Mouse (Mus musculus) heart, embryonic 10.5 days (tissue): ENCODE results near the gene Serbp1. TPM values are rescaled to one million over a fixed set of nuclear protein-coding genes. Genes with fewer than 3 reads are reported as not detected.

Source experiments
- DNase-seq: peaks from one replicate; pipeline ENCODE4 v3.0.0-alpha.2; 2017; ENCODE audit warnings: low spot score
- H3K27ac ChIP-seq: fragments of 300-500 bp; sonication (generic); 2 replicates; pipeline ENCODE4 v1.5.1; 2016; ENCODE audit warnings: mild to moderate bottlenecking
- H3K27me3 ChIP-seq: fragments of 300-500 bp; sonication (generic); 2 replicates; pipeline ENCODE4 v1.6.1; 2016; ENCODE audit warnings: mild to moderate bottlenecking; ENCODE audit not compliant: poor library complexity, insufficient read depth, severe bottlenecking
- H3K36me3 ChIP-seq: fragments of 300-500 bp; sonication (generic); 2 replicates; pipeline ENCODE4 v1.6.1; 2016; ENCODE audit warnings: mild to moderate bottlenecking, moderate library complexity
- H3K4me1 ChIP-seq: fragments of 300-500 bp; sonication (generic); 2 replicates; pipeline ENCODE4 v1.6.1; 2016; ENCODE audit warnings: mild to moderate bottlenecking
- H3K4me3 ChIP-seq: fragments of 300-500 bp; sonication (generic); 2 replicates; pipeline ENCODE4 v1.5.1; 2016; ENCODE audit warnings: mild to moderate bottlenecking, moderate library complexity
- H3K9me3 ChIP-seq: fragments of 300-500 bp; sonication (generic); 2 replicates; pipeline ENCODE4 v1.6.1; 2016; ENCODE audit warnings: mild to moderate bottlenecking, moderate library complexity
- WGBS: fragments of 180-500 bp; shearing (Covaris S2); methylation state at CpG from one replicate; pipeline ENCODE4 v1.1.7; 2016; 5-methylcytosine and 5-hydroxymethylcytosine counted together
- polyA plus RNA-seq: library from polyadenylated mRNA; unstranded; fragments of >200 nt; fragmentation: Nextera tagmentation; extraction: Ambion mirVana; gene quantifications from 2 replicates; pipeline ENCODE4 v1.2.1, GENCODE M21; 2016

Gene Serbp1
- polyA plus RNA-seq, 1 experiment from 2014 or later: 514 TPM

GRCm38 (mm10) chr6:67282897-67283296 is 44.9 kb downstream of the Serbp1 start:
- Histone ChIP-seq H3K27ac (no peak overlapping the region), H3K4me3 (no peak overlapping the region), H3K27me3 (no peaks in the 10 kb centered on the region), H3K4me1 (no peaks in the 10 kb centered on the region), H3K36me3 (peaks cover 65% of the 10 kb centered on the region), H3K9me3 (no peaks in the 10 kb centered on the region)
- no peak for DNase-seq
- 73% methylated on average over 1 of the region's 1 CpGs for WGBS

GRCm38 (mm10) chr6:67292042-67292623 is 54.2 kb downstream of the Serbp1 start:
- Histone ChIP-seq H3K9me3 (no peaks in the 10 kb centered on the region), H3K36me3 (peaks cover 19% of the 10 kb centered on the region), H3K4me3 (no peak overlapping the region), H3K27me3 (no peaks in the 10 kb centered on the region), H3K4me1 (no peaks in the 10 kb centered on the region), H3K27ac (no peak overlapping the region)
- WGBS: 76% methylated on average over 5 of the region's 5 CpGs
- no peak for DNase-seq

- Histone ChIP-seq H3K9me3 (no peaks in the 10 kb centered on the region), H3K4me1 (peaks cover 1% of the 10 kb centered on the region), H3K27ac (no peak overlapping the region), H3K4me3 (no peak overlapping the region), H3K36me3 (peaks cover 5% of the 10 kb centered on the region; the same call in 1 of the 2 replicates), H3K27me3 (no peaks in the 10 kb centered on the region)
- 57% methylated on average over 5 of the region's 5 CpGs for WGBS
- DNase-seq: no peak
Observed at GRCm38 (mm10) chr6:67296126-67296525, 58.1 kb downstream of the Serbp1 start.

GRCm38 (mm10) chr6:67298742-67299141 is 60.8 kb downstream of the Serbp1 start:
- H3K27me3 ChIP-seq: no peaks in the 10 kb centered on the region
- no peak overlapping the region for H3K4me3 ChIP-seq
- no peak for DNase-seq
- 85% methylated on average over 5 of the region's 5 CpGs for WGBS
- peaks cover 5% of the 10 kb centered on the region for H3K4me1 ChIP-seq
- no peak overlapping the region for H3K27ac ChIP-seq
- H3K9me3 ChIP-seq: no peaks in the 10 kb centered on the region
- no peaks in the 10 kb centered on the region for H3K36me3 ChIP-seq

GRCm38 (mm10) chr6:67300300-67300699 is 62.3 kb downstream of the Serbp1 start:
- WGBS: 72% methylated on average over 4 of the region's 4 CpGs
- Histone ChIP-seq H3K9me3 (no peaks in the 10 kb centered on the region), H3K36me3 (no peaks in the 10 kb centered on the region), H3K4me3 (no peak overlapping the region), H3K27me3 (no peaks in the 10 kb centered on the region), H3K27ac (no peak overlapping the region; the same call in 1 of the 2 replicates), H3K4me1 (peaks cover 5% of the 10 kb centered on the region)
- DNase-seq: no peak

- no peak for DNase-seq
- H3K27me3 ChIP-seq: no peaks in the 10 kb centered on the region
- no peak overlapping the region for H3K27ac ChIP-seq
- 54% methylated on average over 6 of the region's 6 CpGs for WGBS
- no peaks in the 10 kb centered on the region for H3K36me3 ChIP-seq
- H3K4me3 ChIP-seq: no peak overlapping the region
- H3K9me3 ChIP-seq: no peaks in the 10 kb centered on the region
- H3K4me1 ChIP-seq: peaks cover 5% of the 10 kb centered on the region
Observed at GRCm38 (mm10) chr6:67300710-67301163, 62.8 kb downstream of the Serbp1 start.

- Histone ChIP-seq H3K4me1 (peaks cover 5% of the 10 kb centered on the region), H3K36me3 (no peaks in the 10 kb centered on the region), H3K9me3 (no peaks in the 10 kb centered on the region), H3K27me3 (no peaks in the 10 kb centered on the region), H3K27ac (no peak overlapping the region), H3K4me3 (no peak overlapping the region)
- WGBS: 85% methylated on average over 3 of the region's 3 CpGs
- DNase-seq: no peak
Observed at GRCm38 (mm10) chr6:67301230-67301629, 63.3 kb downstream of the Serbp1 start.

- Histone ChIP-seq H3K4me3 (no peak overlapping the region), H3K27ac (no peak overlapping the region), H3K36me3 (no peaks in the 10 kb centered on the region), H3K9me3 (no peaks in the 10 kb centered on the region), H3K27me3 (no peaks in the 10 kb centered on the region), H3K4me1 (peaks cover 5% of the 10 kb centered on the region)
- no peak for DNase-seq
- 68% methylated on average over 4 of the region's 4 CpGs for WGBS
Observed at GRCm38 (mm10) chr6:67302471-67302870, 64.5 kb downstream of the Serbp1 start.

GRCm38 (mm10) chr6:67303210-67303609 is 65.2 kb downstream of the Serbp1 start:
- no peaks in the 10 kb centered on the region for H3K27me3 ChIP-seq
- no peaks in the 10 kb centered on the region for H3K9me3 ChIP-seq
- peaks cover 5% of the 10 kb centered on the region for H3K4me1 ChIP-seq
- DNase-seq: no peak
- 78% methylated on average over 10 of the region's 10 CpGs for WGBS
- H3K36me3 ChIP-seq: no peaks in the 10 kb centered on the region
- no peak overlapping the region for H3K27ac ChIP-seq
- H3K4me3 ChIP-seq: no peak overlapping the region

- 74% methylated on average over 3 of the region's 3 CpGs for WGBS
- Histone ChIP-seq H3K27me3 (no peaks in the 10 kb centered on the region), H3K36me3 (no peaks in the 10 kb centered on the region), H3K9me3 (no peaks in the 10 kb centered on the region), H3K4me3 (no peak overlapping the region), H3K4me1 (no peaks in the 10 kb centered on the region), H3K27ac (no peak overlapping the region)
- no peak for DNase-seq
Observed at GRCm38 (mm10) chr6:67308994-67309393, 71.0 kb downstream of the Serbp1 start.

GRCm38 (mm10) chr6:67309752-67310151 is 71.8 kb downstream of the Serbp1 start:
- 86% methylated on average over 3 of the region's 3 CpGs for WGBS

GRCm38 (mm10) chr6:67314697-67315096 is 76.7 kb downstream of the Serbp1 start:
- no peak overlapping the region for H3K27ac ChIP-seq
- no peak overlapping the region for H3K4me3 ChIP-seq
- no peaks in the 10 kb centered on the region for H3K9me3 ChIP-seq
- no peaks in the 10 kb centered on the region for H3K36me3 ChIP-seq
- 67% methylated on average over 1 of the region's 1 CpGs for WGBS
- DNase-seq: no peak
- no peaks in the 10 kb centered on the region for H3K4me1 ChIP-seq
- H3K27me3 ChIP-seq: no peaks in the 10 kb centered on the region

More at GRCm38 (mm10) chr6:67309752-67310151, 71.8 kb downstream of the Serbp1 start:
- H3K27me3 ChIP-seq: no peaks in the 10 kb centered on the region
- no peak for DNase-seq
- no peaks in the 10 kb centered on the region for H3K9me3 ChIP-seq
- H3K4me1 ChIP-seq: no peaks in the 10 kb centered on the region
- no peaks in the 10 kb centered on the region for H3K36me3 ChIP-seq
- H3K4me3 ChIP-seq: no peak overlapping the region
- H3K27ac ChIP-seq: no peak overlapping the region

- Histone ChIP-seq H3K9me3 (no peaks in the 10 kb centered on the region), H3K27me3 (no peaks in the 10 kb centered on the region), H3K4me1 (no peaks in the 10 kb centered on the region), H3K36me3 (no peaks in the 10 kb centered on the region), H3K27ac (no peak overlapping the region), H3K4me3 (no peak overlapping the region)
- no peak for DNase-seq
- WGBS: 75% methylated on average over 5 of the region's 5 CpGs
Observed at GRCm38 (mm10) chr6:67317068-67317467, 79.1 kb downstream of the Serbp1 start.

- 80% methylated on average over 8 of the region's 8 CpGs for WGBS
- H3K9me3 ChIP-seq: no peaks in the 10 kb centered on the region
- no peak overlapping the region for H3K27ac ChIP-seq
- H3K4me3 ChIP-seq: no peak overlapping the region
- no peaks in the 10 kb centered on the region for H3K27me3 ChIP-seq
- H3K4me1 ChIP-seq: no peaks in the 10 kb centered on the region
- no peak for DNase-seq
- no peaks in the 10 kb centered on the region for H3K36me3 ChIP-seq
Observed at GRCm38 (mm10) chr6:67317827-67318338, 79.9 kb downstream of the Serbp1 start.
